Mouse (Mus musculus): ENCODE measurements around the gene Cox7a2. TPM values are rescaled to one million over a fixed set of nuclear protein-coding genes. Genes with fewer than 3 reads are reported as not detected.

Cox7a2 gene
- total RNA-seq, 2 experiments from 2014 or later, result 330 to 468 TPM

DNA sequence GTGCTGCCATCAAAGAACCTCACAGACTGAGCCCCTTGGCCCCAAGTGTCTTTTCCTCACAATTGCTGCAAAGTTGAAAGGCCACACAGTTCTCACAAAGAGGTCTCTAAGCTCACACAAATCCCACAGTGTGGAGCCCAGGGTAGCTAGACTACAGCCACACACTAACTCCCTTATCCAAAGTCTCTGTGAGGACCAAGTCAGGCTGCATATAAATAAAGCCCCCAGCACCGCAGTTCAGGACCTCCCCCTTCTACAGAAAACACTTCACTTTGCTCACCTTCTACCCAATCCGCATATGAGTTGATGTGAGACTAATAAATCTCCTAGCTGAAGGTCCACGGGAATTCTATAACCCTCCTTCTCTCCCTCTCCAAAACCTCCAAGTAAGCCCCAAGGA is 24.8 kb upstream of the Cox7a2 start:
- no peak overlapping the region for H3K27ac ChIP-seq
- DNase-seq, result no peak
- no peak for TF ChIP-seq CTCF (IDR thresholded peaks at IDR 0.05)
- intact Hi-C loops (cut with DNase I), result no loop called here
- H3K4me3 ChIP-seq, result no peak overlapping the region

GRCm38 (mm10) chr9:79779354-79779753 is 19.7 kb upstream of the Cox7a2 start:
- Histone ChIP-seq H3K4me3 (no peak overlapping the region), H3K27ac (no peak overlapping the region)
- peak; percentile 42; the same call in 1 of the 2 replicates for TF ChIP-seq CTCF (IDR thresholded peaks at IDR 0.05)
- DNase-seq, result no peak
- intact Hi-C loops (cut with DNase I), result no loop called here

DNA sequence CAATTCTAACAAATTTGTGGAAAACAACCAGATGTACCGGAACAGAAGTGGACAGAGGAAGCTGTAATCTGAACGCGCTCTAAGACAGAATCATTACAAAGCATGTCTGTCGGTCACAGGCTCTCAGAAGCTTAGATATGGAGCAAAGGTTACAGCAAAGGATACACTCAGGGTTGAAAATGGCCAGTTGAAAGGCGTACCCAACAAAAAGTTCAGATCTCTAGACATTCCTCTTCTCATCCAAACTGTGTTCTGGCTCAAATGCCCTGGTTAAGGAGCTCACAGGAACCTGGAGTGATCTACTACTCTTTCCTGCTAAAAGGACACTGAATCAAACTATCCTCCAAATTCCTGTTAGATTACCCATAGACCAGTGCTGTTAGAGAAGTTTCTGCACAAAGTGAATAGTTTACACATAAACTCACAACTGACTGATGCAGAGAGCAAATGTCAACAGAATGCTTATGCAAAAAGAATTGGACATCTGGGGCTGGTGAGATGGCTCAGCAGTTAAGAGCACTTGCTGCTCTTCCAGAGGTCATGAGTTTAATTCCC is 7.4 kb upstream of the Cox7a2 start:
- intact Hi-C loops (cut with DNase I), result no loop called here
- H3K4me3 ChIP-seq, result no peak overlapping the region
- no peak overlapping the region for H3K27ac ChIP-seq
- no peak for TF ChIP-seq CTCF (IDR thresholded peaks at IDR 0.05)
- no peak for DNase-seq

- no peak overlapping the region for H3K27ac ChIP-seq
- intact Hi-C loops (cut with DNase I), result no loop called here
- TF ChIP-seq CTCF (IDR thresholded peaks at IDR 0.05), result no peak
- no peak for DNase-seq
- no peak overlapping the region for H3K4me3 ChIP-seq
Measured at GRCm38 (mm10) chr9:79765329-79765728, 5.7 kb upstream of the Cox7a2 start.

DNA sequence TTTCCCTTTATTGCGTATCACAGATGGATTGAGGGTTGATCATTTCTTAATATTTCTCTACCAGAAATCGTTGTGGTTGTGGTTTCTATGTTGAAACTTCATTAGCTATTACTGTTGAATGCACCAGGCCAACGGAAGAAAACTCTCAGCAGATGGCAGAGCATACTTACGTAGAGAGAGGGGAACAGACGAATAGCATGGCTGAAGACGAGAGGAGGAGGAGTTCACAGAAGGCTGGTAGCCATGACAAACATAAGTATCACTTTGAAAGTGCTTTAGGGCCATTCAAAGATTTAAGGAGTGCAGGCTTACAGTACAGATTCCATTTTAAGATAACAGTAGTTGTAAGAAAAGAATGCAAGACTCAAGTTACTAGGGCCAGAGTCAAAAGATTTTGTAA is 2.8 kb upstream of the Cox7a2 start:
- Histone ChIP-seq H3K4me3 (no peak overlapping the region), H3K27ac (no peak overlapping the region)
- intact Hi-C loops (cut with DNase I), result no loop called here
- no peak for TF ChIP-seq CTCF (IDR thresholded peaks at IDR 0.05)
- no peak for DNase-seq

GRCm38 (mm10) chr9:79760076-79760475 is 398 bp upstream of the Cox7a2 start:
- no peak for DNase-seq
- intact Hi-C loops (cut with DNase I), result loop anchor here (2.0 kb wide), 1 partner anchor 33 kb away; the partner anchor contains the start of gene Tmem30a
- TF ChIP-seq CTCF (IDR thresholded peaks at IDR 0.05), result no peak
- H3K4me3 ChIP-seq, result peak overlapping the region; percentile 87
- H3K27ac ChIP-seq, result peak overlapping the region; percentile 92

GRCm38 (mm10) chr9:79755311-79755710 is 4.4 kb downstream of the Cox7a2 start:
- no peak for TF ChIP-seq CTCF (IDR thresholded peaks at IDR 0.05)
- intact Hi-C loops (cut with DNase I), result no loop called here
- no peak for DNase-seq

GRCm38 (mm10) chr9:79751846-79752245 is 7.8 kb downstream of the Cox7a2 start:
- DNase-seq, result no peak
- TF ChIP-seq CTCF (IDR thresholded peaks at IDR 0.05), result no peak
- Histone ChIP-seq H3K27ac (no peak overlapping the region), H3K4me3 (no peak overlapping the region)
- intact Hi-C loops (cut with DNase I), result no loop called here

More at GRCm38 (mm10) chr9:79755311-79755710, 4.4 kb downstream of the Cox7a2 start:
- Histone ChIP-seq H3K27ac (no peak overlapping the region), H3K4me3 (no peak overlapping the region)

DNA sequence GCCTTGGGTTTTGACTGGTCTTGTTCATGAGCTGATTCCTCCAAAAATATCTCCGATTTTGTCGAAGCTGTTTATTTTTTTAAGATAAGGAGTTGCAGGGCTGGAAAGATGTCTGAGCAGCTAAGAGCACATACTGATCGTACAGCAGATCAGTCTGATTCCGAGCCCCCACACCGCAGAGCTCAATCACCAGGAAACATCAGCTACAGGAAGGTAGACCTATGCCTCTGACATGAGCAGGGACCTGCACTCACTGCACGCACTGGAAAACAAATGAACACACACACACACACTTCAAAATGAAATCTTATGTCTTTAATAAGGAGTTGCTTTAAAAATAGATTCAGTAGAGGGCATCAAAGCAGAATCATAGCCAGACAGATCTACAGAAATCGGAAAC is 9.0 kb downstream of the Cox7a2 start:
- no peak for TF ChIP-seq CTCF (IDR thresholded peaks at IDR 0.05)
- intact Hi-C loops (cut with DNase I), result no loop called here

DNA sequence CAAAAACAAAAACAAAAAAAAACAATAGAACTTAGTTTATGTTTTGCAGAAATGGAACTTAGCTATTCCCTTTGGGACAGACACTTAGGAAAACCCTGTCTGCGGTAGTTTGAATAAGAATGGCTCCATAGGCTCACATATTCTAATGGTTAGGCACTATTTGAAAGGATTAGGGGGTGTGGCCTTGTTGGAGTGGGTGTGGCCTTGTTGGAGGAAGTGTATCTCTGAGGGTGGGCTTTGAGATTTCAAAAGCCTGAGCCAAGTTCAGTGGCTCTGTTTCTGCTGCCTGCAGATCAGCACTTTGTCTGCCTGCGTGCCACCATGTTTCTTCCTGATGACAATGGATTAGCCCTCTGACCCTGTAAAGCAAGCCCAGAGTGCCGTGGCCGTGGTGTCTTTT is 14.6 kb downstream of the Cox7a2 start:
- Histone ChIP-seq H3K27ac (no peak overlapping the region), H3K4me3 (no peak overlapping the region)
- DNase-seq, result no peak
- TF ChIP-seq CTCF (IDR thresholded peaks at IDR 0.05), result no peak
- intact Hi-C loops (cut with DNase I), result no loop called here

More for the DNA sequence above, 9.0 kb downstream of the Cox7a2 start:
- no peak overlapping the region for H3K27ac ChIP-seq
- no peak overlapping the region for H3K4me3 ChIP-seq
- DNase-seq, result no peak

DNA sequence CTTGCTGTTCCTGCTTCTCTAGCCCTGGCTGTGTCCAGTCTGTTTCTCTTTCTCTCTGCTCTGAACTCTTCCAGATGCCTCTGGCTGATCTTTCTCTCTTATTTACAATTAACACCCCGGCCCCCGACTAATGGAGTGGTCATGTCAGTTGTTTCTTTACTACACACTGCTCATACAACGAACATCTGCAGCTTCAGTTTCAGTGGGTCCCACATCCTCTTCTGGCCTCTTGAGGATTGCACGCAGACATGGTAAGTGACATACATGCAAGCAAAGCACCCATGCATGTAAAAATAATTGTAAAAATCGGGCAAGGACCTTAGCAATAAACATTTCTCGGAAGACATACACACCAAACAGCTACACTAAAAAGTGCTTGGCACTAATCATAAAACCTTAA is 24.1 kb downstream of the Cox7a2 start:
- H3K4me3 ChIP-seq, result no peak overlapping the region
- H3K27ac ChIP-seq, result no peak overlapping the region
- intact Hi-C loops (cut with DNase I), result no loop called here
- TF ChIP-seq CTCF (IDR thresholded peaks at IDR 0.05), result no peak
- DNase-seq, result no peak

DNA sequence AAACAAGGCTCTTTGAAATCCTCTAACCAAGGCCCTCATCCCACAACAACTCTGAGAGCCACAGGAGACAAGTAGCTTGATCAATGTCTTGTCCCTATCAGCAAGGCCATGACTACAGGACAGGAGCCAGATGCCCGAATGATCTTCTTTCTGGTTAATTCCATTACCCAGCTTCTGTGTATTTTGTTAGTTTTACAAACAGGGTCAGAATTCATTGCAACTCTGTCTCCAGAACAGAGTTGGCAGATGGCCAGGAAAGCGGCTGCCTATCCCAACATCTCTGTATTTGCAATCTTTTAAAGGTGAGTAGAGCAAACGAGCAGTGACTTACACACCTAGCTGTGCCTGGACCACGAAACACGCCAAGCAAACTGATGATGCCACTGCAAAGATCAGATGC is 29.4 kb downstream of the Cox7a2 start:
- no peak for TF ChIP-seq CTCF (IDR thresholded peaks at IDR 0.05)
- no peak for DNase-seq
- Histone ChIP-seq H3K27ac (no peak overlapping the region), H3K4me3 (no peak overlapping the region)
- intact Hi-C loops (cut with DNase I), result no loop called here

GRCm38 (mm10) chr9:79723090-79723489 is 36.6 kb downstream of the Cox7a2 start:
- TF ChIP-seq CTCF (IDR thresholded peaks at IDR 0.05), result peak; percentile 81
- Histone ChIP-seq H3K27ac (no peak overlapping the region), H3K4me3 (no peak overlapping the region)
- no peak for DNase-seq
- intact Hi-C loops (cut with DNase I), result loop anchor here (5.0 kb wide), 2 partner anchors 616 to 951 kb away; no protein-coding TSS in a partner anchor

GRCm38 (mm10) chr9:79721056-79721455 is 38.6 kb downstream of the Cox7a2 start:
- Histone ChIP-seq H3K4me3 (no peak overlapping the region), H3K27ac (no peak overlapping the region)
- peak; percentile 46 for DNase-seq
- intact Hi-C loops (cut with DNase I), result loop anchor here (2.0 to 5.0 kb wide), 4 partner anchors 614 to 949 kb away; no protein-coding TSS in a partner anchor
- TF ChIP-seq CTCF (IDR thresholded peaks at IDR 0.05), result peak; percentile 70

All from gastrocnemius, adult 2 months (tissue).